Mouse (Mus musculus) olfactory bulb, adult 2 months (tissue): Measurements from ENCODE around the gene Kif7. TPM values are rescaled to one million over a fixed set of nuclear protein-coding genes. Genes with fewer than 3 reads are reported as not detected.
A peak's percentile ranks its signal among the peaks of the same experiment; 100 is the strongest.

Source experiments
- H3K27ac ChIP-seq: fragments of 200-500 bp; 2 replicates; pipeline ENCODE4 v1.5.1; 2012; ENCODE audit warnings: low read depth, low read length; ENCODE audit not compliant: insufficient read depth
- H3K4me1 ChIP-seq: fragments of 200-500 bp; 2 replicates; pipeline ENCODE4 v1.6.1; 2012; ENCODE audit warnings: low read length; ENCODE audit not compliant: control insufficient read depth, insufficient read depth
- H3K4me3 ChIP-seq: fragments of 200-500 bp; 2 replicates; pipeline ENCODE4 v1.5.1; 2012; ENCODE audit warnings: mild to moderate bottlenecking, low read depth, low read length, moderate library complexity; ENCODE audit not compliant: insufficient read depth
- CTCF ChIP-seq: fragments of 200-500 bp; IDR thresholded peaks from 2 replicates; pipeline ENCODE4 v1.5.1; 2012; ENCODE audit warnings: low read depth, mild to moderate bottlenecking, low read length, moderate library complexity; ENCODE audit not compliant: insufficient read depth
- POLR2A ChIP-seq: fragments of 200-500 bp; IDR thresholded peaks from 2 replicates; pipeline ENCODE4 v1.6.1; 2012; ENCODE audit warnings: mild to moderate bottlenecking, low read depth, low read length, moderate library complexity; ENCODE audit not compliant: insufficient read depth
- WGBS: fragments of 180-500 bp; shearing (Covaris S2); methylation state at CpG from one replicate; pipeline ENCODE4 v1.1.7; 2018; 5-methylcytosine and 5-hydroxymethylcytosine counted together
- polyA plus RNA-seq: library from polyadenylated mRNA; stranded (reverse); fragments of >200 nt; gene quantifications from 2 replicates; pipeline ENCODE4 v1.2.4, GENCODE M21; 2012; ENCODE audit warnings: low replicate concordance; ENCODE audit not compliant: missing spikeins, insufficient read depth, insufficient read length

Kif7 gene
- polyA plus RNA-seq, 1 experiment, result not detected

GRCm38 (mm10) chr7:79744051-79744450, 28.5 kb upstream of the Kif7 start:
- H3K27ac ChIP-seq, result no peak overlapping the region

GRCm38 (mm10) chr7:79742659-79743536, 27.4 kb upstream of the Kif7 start, which contains the start of the genes Pex11a and Wdr93:
Gene Pex11a, minus strand, starts transcription at chr7:79743131.
Gene Wdr93, plus strand, starts transcription at chr7:79743163.
- TF ChIP-seq POLR2A (no peak), CTCF (no peak)
- WGBS, result 2% methylated on average over 46 of the region's 46 CpGs
- no peak within 1 kb of the TSS for H3K27ac ChIP-seq
- H3K4me3 ChIP-seq, result peak within 1 kb of the TSS; percentile 61
- H3K4me1 ChIP-seq, result 0 out of 2 replicates have a peak, but pooled peaks cover 2% of the 10 kb centered on the region

More at GRCm38 (mm10) chr7:79744051-79744450, 28.5 kb upstream of the Kif7 start:
- TF ChIP-seq POLR2A (no peak), CTCF (no peak)
- Histone ChIP-seq H3K4me1 (0 out of 2 replicates have a peak, but pooled peaks cover 2% of the 10 kb centered on the region), H3K4me3 (no peak overlapping the region)
- 88% methylated on average over 9 of the region's 9 CpGs for WGBS

GRCm38 (mm10) chr7:79742277-79742658, 26.7 kb upstream of the Kif7 start:
- H3K4me1 ChIP-seq, result 0 out of 2 replicates have a peak, but pooled peaks cover 2% of the 10 kb centered on the region
- H3K27ac ChIP-seq, result no peak overlapping the region
- 12% methylated on average over 11 of the region's 11 CpGs for WGBS
- peak overlapping the region; percentile 61 for H3K4me3 ChIP-seq
- TF ChIP-seq POLR2A (no peak), CTCF (no peak)

- no peak for TF ChIP-seq CTCF
- no peak for TF ChIP-seq POLR2A
- no peak overlapping the region for H3K4me3 ChIP-seq
- 78% methylated on average over 4 of the region's 4 CpGs for WGBS
Observed at GRCm38 (mm10) chr7:79740279-79740678, 24.8 kb upstream of the Kif7 start.

GRCm38 (mm10) chr7:79738913-79739312, 23.4 kb upstream of the Kif7 start:
- no peak for TF ChIP-seq CTCF
- TF ChIP-seq POLR2A, result no peak
- 0 out of 2 replicates have a peak, but pooled peaks cover 2% of the 10 kb centered on the region for H3K4me1 ChIP-seq
- no peak overlapping the region for H3K4me3 ChIP-seq
- 98% methylated on average over 2 of the region's 2 CpGs for WGBS
- H3K27ac ChIP-seq, result no peak overlapping the region

More at GRCm38 (mm10) chr7:79740279-79740678, 24.8 kb upstream of the Kif7 start:
- Histone ChIP-seq H3K27ac (no peak overlapping the region), H3K4me1 (0 out of 2 replicates have a peak, but pooled peaks cover 2% of the 10 kb centered on the region)

GRCm38 (mm10) chr7:79736511-79736910, 21.0 kb upstream of the Kif7 start:
- 95% methylated on average over 14 of the region's 14 CpGs for WGBS
- H3K27ac ChIP-seq, result no peak overlapping the region
- no peaks in the 10 kb centered on the region for H3K4me1 ChIP-seq
- H3K4me3 ChIP-seq, result no peak overlapping the region
- TF ChIP-seq POLR2A (no peak), CTCF (no peak)

GRCm38 (mm10) chr7:79734563-79734962, 19.0 kb upstream of the Kif7 start:
- Histone ChIP-seq H3K4me3 (no peak overlapping the region), H3K4me1 (no peaks in the 10 kb centered on the region), H3K27ac (no peak overlapping the region)
- WGBS, result 61% methylated on average over 8 of the region's 8 CpGs
- no peak for TF ChIP-seq POLR2A
- TF ChIP-seq CTCF, result no peak

GRCm38 (mm10) chr7:79732622-79733021, 17.1 kb upstream of the Kif7 start, which contains the start of gene Plin1:
Gene Plin1, minus strand, starts transcription at chr7:79732903.
- Histone ChIP-seq H3K4me1 (no peaks in the 10 kb centered on the region), H3K4me3 (no peak within 1 kb of the TSS), H3K27ac (no peak within 1 kb of the TSS)
- TF ChIP-seq CTCF (no peak), POLR2A (no peak)
- WGBS, result 89% methylated on average over 4 of the region's 4 CpGs

- H3K4me1 ChIP-seq, result no peaks in the 10 kb centered on the region
- no peak overlapping the region for H3K27ac ChIP-seq
- WGBS, result 89% methylated on average over 13 of the region's 13 CpGs
- H3K4me3 ChIP-seq, result no peak overlapping the region
- TF ChIP-seq CTCF, result no peak
- no peak for TF ChIP-seq POLR2A
Observed at GRCm38 (mm10) chr7:79731438-79731837, 15.9 kb upstream of the Kif7 start.
